Mouse (Mus musculus): ENCODE data around the gene Adora1. TPM values are rescaled to one million over a fixed set of nuclear protein-coding genes. Genes with fewer than 3 reads are reported as not detected.

The Adora1 gene
- total RNA-seq (2012; rRNA removed), result 0.03 TPM in 1 of 2 replicates, not detected in the other
- polyA plus RNA-seq (2012; ENCODE audit: insufficient read depth in 1 of 2, insufficient read length in 2 of 2, low read depth in 1 of 2, low replicate concordance in 2 of 2, missing spikeins in 1 of 2), result not detected

- Histone ChIP-seq H3K9ac (ENCODE audit: control insufficient read depth, low read depth, low read length, poor library complexity, severe bottlenecking) (no peak within 1 kb of the TSS), H3K4me3 (ENCODE audit: control insufficient read depth in 1 of 2, insufficient read depth in 1 of 2, low read depth in 2 of 2, low read length in 2 of 2) (no peak within 1 kb of the TSS), H3K4me1 (ENCODE audit: control insufficient read depth in 1 of 2, insufficient read depth in 2 of 2, low read length in 2 of 2) (peaks cover 3 to 20% of the 10 kb centered on the region in 2 experiments; a peak in 3 of 4 replicates), H3K36me3 (ENCODE audit: control insufficient read depth in 1 of 2, insufficient read depth in 2 of 2, low read length in 2 of 2) (peaks cover 0 to 3% of the 10 kb centered on the region in 2 experiments; a peak in 1 of 4 replicates), H3K9me3 (replicated peaks; ENCODE audit: insufficient read depth, low read length) (no peaks in the 10 kb centered on the region), H3K79me2 (ENCODE audit: control insufficient read depth, insufficient read depth, low read length, poor library complexity) (no peaks in the 10 kb centered on the region), H3K27ac (ENCODE audit: control insufficient read depth, low read depth, low read length) (no peak within 1 kb of the TSS), H3K27me3 (ENCODE audit: control insufficient read depth in 1 of 2, insufficient read depth in 2 of 2, low read length in 2 of 2) (peaks cover 0 to 1% of the 10 kb centered on the region in 2 experiments; a peak in 2 of 4 replicates)
- TF ChIP-seq ETS1 (IDR thresholded peaks at IDR 0.05; ENCODE audit: low read depth, low read length) (no peak), USF2 (IDR thresholded peaks at IDR 0.05; ENCODE audit: borderline replicate concordance in 1 of 2, insufficient read depth in 1 of 2, low read depth in 1 of 2, low read length in 2 of 2) (no peak), MAX (IDR thresholded peaks at IDR 0.05; ENCODE audit: low read length) (no peak), MXI1 (IDR thresholded peaks at IDR 0.05; ENCODE audit: low read depth, low read length) (no peak), MAZ (IDR thresholded peaks at IDR 0.05; ENCODE audit: low read depth, low read length) (no peak), SIN3A (IDR thresholded peaks at IDR 0.05; ENCODE audit: low read length) (no peak), TCF12 (IDR thresholded peaks at IDR 0.05; ENCODE audit: low read depth, low read length) (no peak), MYC (IDR thresholded peaks at IDR 0.05; ENCODE audit: low read depth, low read length) (no peak), ZNF384 (IDR thresholded peaks at IDR 0.05; ENCODE audit: low read depth, low read length) (no peak), GATA1 (IDR thresholded peaks at IDR 0.05; ENCODE audit: low read depth, low read length) (no peak), HCFC1 (IDR thresholded peaks at IDR 0.05; ENCODE audit: low read depth, low read length) (no peak), NELFE (IDR thresholded peaks at IDR 0.05; ENCODE audit: low read depth, low read length) (no peak), CHD2 (IDR thresholded peaks at IDR 0.05; ENCODE audit: low read length) (no peak), MYB (IDR thresholded peaks at IDR 0.05; ENCODE audit: low read depth, low read length) (no peak), EP300 (IDR thresholded peaks at IDR 0.05; ENCODE audit: low read depth in 1 of 2, low read length in 2 of 2) (no peak), ZMIZ1 (IDR thresholded peaks at IDR 0.05; ENCODE audit: low read depth, low read length) (no peak)
- DNase-seq (ENCODE audit: low read depth, low spot score), result no peak
Observed at GRCm38 (mm10) chr1:134235391-134235921, at the start of gene Adora1. Gene Adora1 (minus strand): TSS chr1:134235431.

- Histone ChIP-seq H3K9ac (ENCODE audit: control insufficient read depth, low read depth, low read length, poor library complexity, severe bottlenecking) (no peak overlapping the region), H3K79me2 (ENCODE audit: control insufficient read depth, insufficient read depth, low read length, poor library complexity) (no peaks in the 10 kb centered on the region), H3K27ac (ENCODE audit: control insufficient read depth, low read depth, low read length) (no peak overlapping the region), H3K9me3 (replicated peaks; ENCODE audit: insufficient read depth, low read length) (no peaks in the 10 kb centered on the region), H3K4me3 (ENCODE audit: control insufficient read depth in 1 of 2, insufficient read depth in 1 of 2, low read depth in 2 of 2, low read length in 2 of 2) (no peak overlapping the region), H3K36me3 (ENCODE audit: control insufficient read depth in 1 of 2, insufficient read depth in 2 of 2, low read length in 2 of 2) (0 out of 4 replicates have a peak, but pooled peaks cover 0 to 2% of the 10 kb centered on the region in 2 experiments), H3K4me1 (ENCODE audit: control insufficient read depth in 1 of 2, insufficient read depth in 2 of 2, low read length in 2 of 2) (peaks cover 0 to 3% of the 10 kb centered on the region in 2 experiments; a peak in 2 of 4 replicates), H3K27me3 (ENCODE audit: control insufficient read depth in 1 of 2, insufficient read depth in 2 of 2, low read length in 2 of 2) (0 out of 4 replicates have a peak, but pooled peaks cover 0 to 2% of the 10 kb centered on the region in 2 experiments)
- no peak for DNase-seq (ENCODE audit: low read depth, low spot score)
- TF ChIP-seq ZC3H11A (IDR thresholded peaks at IDR 0.05; ENCODE audit: low read depth, low read length) (no peak), MAZ (IDR thresholded peaks at IDR 0.05; ENCODE audit: low read depth, low read length) (no peak), KAT2A (conservative IDR thresholded peaks at IDR 0.05; ENCODE audit: low read depth, low read length) (no peak), SIN3A (IDR thresholded peaks at IDR 0.05; ENCODE audit: low read length) (no peak), RCOR1 (IDR thresholded peaks at IDR 0.05; ENCODE audit: low read depth, low read length) (no peak), BHLHE40 (IDR thresholded peaks at IDR 0.05; ENCODE audit: borderline replicate concordance, low read depth, low read length) (no peak), ZMIZ1 (IDR thresholded peaks at IDR 0.05; ENCODE audit: low read depth, low read length) (no peak)
Observed at GRCm38 (mm10) chr1:134283108-134283507, 47.9 kb upstream of the Adora1 start.
